Mouse (Mus musculus) limb, embryonic 10.5 days (tissue): ENCODE measurements around the gene Bscl2. TPM values are rescaled to one million over a fixed set of nuclear protein-coding genes. Genes with fewer than 3 reads are reported as not detected.
"Not testable (repeated sequence)": the region's sequence is repeated elsewhere in the genome, so short reads cannot be mapped to it uniquely, and the experiment has no call there.

Source experiments
- DNase-seq: peaks from one replicate; pipeline ENCODE4 v3.0.0-alpha.2; 2017; ENCODE audit warnings: low spot score
- H3K27ac ChIP-seq: fragments of 300-500 bp; sonication (generic); 2 replicates; pipeline ENCODE4 v1.5.1; 2016; ENCODE audit warnings: mild to moderate bottlenecking
- H3K27me3 ChIP-seq: fragments of 300-500 bp; sonication (generic); 2 replicates; pipeline ENCODE4 v1.6.1; 2016; ENCODE audit warnings: low read depth, mild to moderate bottlenecking; ENCODE audit not compliant: poor library complexity, severe bottlenecking
- H3K36me3 ChIP-seq: fragments of 300-500 bp; sonication (generic); 2 replicates; pipeline ENCODE4 v1.6.1; 2016; ENCODE audit warnings: mild to moderate bottlenecking, moderate library complexity
- H3K4me1 ChIP-seq: fragments of 300-500 bp; sonication (generic); 2 replicates; pipeline ENCODE4 v1.6.1; 2016
- H3K4me3 ChIP-seq: fragments of 300-500 bp; sonication (generic); 2 replicates; pipeline ENCODE4 v1.5.1; 2016; ENCODE audit warnings: mild to moderate bottlenecking, moderate library complexity
- H3K9me3 ChIP-seq: fragments of 300-500 bp; sonication (generic); replicated peaks from 2 replicates; pipeline ENCODE4 v1.6.1; 2016; ENCODE audit warnings: mild to moderate bottlenecking
- whole genome bisulfite sequencing: fragments of 180-500 bp; shearing (Covaris S2); methylation state at CpG from one replicate; pipeline ENCODE4 v1.1.7; 2016; 5-methylcytosine and 5-hydroxymethylcytosine counted together
- microRNA-seq: library from miRNA; unstranded; fragments of <30 nt; microRNA quantifications from one replicate; pipeline ENCODE4, GENCODE M21; 2017
- polyA plus RNA-seq: library from polyadenylated mRNA; unstranded; fragments of >200 nt; fragmentation: Nextera tagmentation; extraction: Ambion mirVana; gene quantifications from 2 replicates; pipeline ENCODE4 v1.2.1, GENCODE M21; 2016

The Bscl2 gene
- polyA plus RNA-seq, 1 experiment from 2014 or later = 42.5 TPM

GRCm38 (mm10) chr19:8887585-8888463 lies 50.6 kb downstream of the Bscl2 start:
- no peak for DNase-seq
- 17% methylated on average over 19 of the region's 19 CpGs for WGBS
- H3K9me3 ChIP-seq = no peaks in the 10 kb centered on the region
- H3K4me1 ChIP-seq = peaks cover 14% of the 10 kb centered on the region
- H3K36me3 ChIP-seq = peaks cover 21% of the 10 kb centered on the region
- no peaks in the 10 kb centered on the region for H3K27me3 ChIP-seq
- H3K27ac ChIP-seq = peak overlapping the region; percentile 93
- H3K4me3 ChIP-seq = peak overlapping the region; percentile 68

- H3K4me1 ChIP-seq = peaks cover 18% of the 10 kb centered on the region
- H3K36me3 ChIP-seq = peaks cover 22% of the 10 kb centered on the region
- H3K27me3 ChIP-seq = no peaks in the 10 kb centered on the region
- WGBS = under 1% methylated on average over 58 of the region's 58 CpGs
- H3K27ac ChIP-seq = peak within 1 kb of the TSS; percentile 93
- H3K4me3 ChIP-seq = peak within 1 kb of the TSS; percentile 68
- DNase-seq = peak; percentile 95
- no peaks in the 10 kb centered on the region for H3K9me3 ChIP-seq
These were observed 51.5 kb downstream of the Bscl2 start, which contains the start of the genes 1810009A15Rik and Gm49416 for GRCm38 (mm10) chr19:8888511-8889385. Gene 1810009A15Rik (plus strand): TSS chr19:8888853. Gene Gm49416 (plus strand): TSS chr19:8888926.

- DNase-seq = peak; percentile 87
- peak within 1 kb of the TSS; percentile 90 for H3K4me3 ChIP-seq
- no peaks in the 10 kb centered on the region for H3K9me3 ChIP-seq
- peaks cover 51% of the 10 kb centered on the region for H3K36me3 ChIP-seq
- peaks cover 31% of the 10 kb centered on the region for H3K4me1 ChIP-seq
- WGBS = 3% methylated on average over 54 of the region's 54 CpGs
- H3K27me3 ChIP-seq = no peaks in the 10 kb centered on the region
- peak within 1 kb of the TSS; percentile 94 for H3K27ac ChIP-seq
These were observed 55.8 kb downstream of the Bscl2 start, which contains the start of gene Ints5 for GRCm38 (mm10) chr19:8892829-8893766. Gene Ints5 (plus strand): TSS chr19:8893005.

GRCm38 (mm10) chr19:8895397-8895960 lies 58.2 kb downstream of the Bscl2 start:
- H3K9me3 ChIP-seq = no peaks in the 10 kb centered on the region
- H3K4me1 ChIP-seq = peaks cover 33% of the 10 kb centered on the region
- H3K36me3 ChIP-seq = peaks cover 51% of the 10 kb centered on the region
- H3K4me3 ChIP-seq = peak overlapping the region; percentile 6; the same call in 1 of the 2 replicates
- WGBS = 94% methylated on average over 9 of the region's 9 CpGs
- H3K27ac ChIP-seq = no peak overlapping the region
- H3K27me3 ChIP-seq = no peaks in the 10 kb centered on the region
- no peak for DNase-seq

- not testable (repeated sequence) for DNase-seq, H3K9me3 ChIP-seq, H3K27ac ChIP-seq, H3K4me3 ChIP-seq, H3K27me3 ChIP-seq
- Histone ChIP-seq H3K4me1 (peaks cover 33% of the 10 kb centered on the region), H3K36me3 (peaks cover 51% of the 10 kb centered on the region)
- 91% methylated on average over 5 of the region's 5 CpGs for WGBS
These were observed 59.0 kb downstream of the Bscl2 start for GRCm38 (mm10) chr19:8896231-8896630.

- Histone ChIP-seq H3K4me1 (peaks cover 33% of the 10 kb centered on the region), H3K36me3 (peaks cover 57% of the 10 kb centered on the region), H3K4me3 (peak overlapping the region; percentile 90), H3K27ac (peak overlapping the region; percentile 94)
- DNase-seq = peak; percentile 49
- not testable (repeated sequence) for H3K27me3 ChIP-seq, H3K9me3 ChIP-seq
- WGBS = 27% methylated on average over 21 of the region's 21 CpGs
These were observed 60.1 kb downstream of the Bscl2 start for GRCm38 (mm10) chr19:8897211-8897864.

- Histone ChIP-seq H3K4me1 (peaks cover 33% of the 10 kb centered on the region), H3K4me3 (peak within 1 kb of the TSS; percentile 90), H3K36me3 (peaks cover 61% of the 10 kb centered on the region), H3K9me3 (no peaks in the 10 kb centered on the region), H3K27me3 (no peaks in the 10 kb centered on the region), H3K27ac (peak within 1 kb of the TSS; percentile 94)
- WGBS = under 1% methylated on average over 53 of the region's 53 CpGs
- peak; percentile 96 for DNase-seq
These were observed 60.7 kb downstream of the Bscl2 start, which contains the start of gene Ganab for GRCm38 (mm10) chr19:8897865-8898495. Gene Ganab (plus strand): TSS chr19:8898071.

Small RNA genes within 50 kb of the gene (microRNA-seq; reads per million reads assigned to microRNA genes)
- gene Mir5136 = not detected

Other genes with a start within 250 kb of the Bscl2 start
- gene Slc22a8, start 246.2 kb upstream of the Bscl2 start, polyA plus RNA-seq = not detected in 2 replicates
- not detected in 2 replicates for gene Slc22a6, start 219.4 kb upstream of the Bscl2 start, polyA plus RNA-seq
- 0.10 TPM in 1 of 2 replicates, not detected in the other for gene Chrm1, start 173.7 kb upstream of the Bscl2 start, polyA plus RNA-seq
- gene Slc3a2, start 114.1 kb upstream of the Bscl2 start, polyA plus RNA-seq = 119 and 128 TPM in 2 replicates
- gene Wdr74, start 101.6 kb upstream of the Bscl2 start, polyA plus RNA-seq = 121 and 145 TPM in 2 replicates
- gene 1700092M07Rik, start 96.7 kb upstream of the Bscl2 start, polyA plus RNA-seq = 2.8 and 3.1 TPM in 2 replicates
- gene Stx5a, start 96.1 kb upstream of the Bscl2 start, polyA plus RNA-seq = 99.3 and 134 TPM in 2 replicates
- gene Nxf1, start 80.4 kb upstream of the Bscl2 start, polyA plus RNA-seq = 257 and 273 TPM in 2 replicates
- gene Tmem223, start 66.5 kb upstream of the Bscl2 start, polyA plus RNA-seq = 181 and 183 TPM in 2 replicates
- gene Tmem179b, start 63.0 kb upstream of the Bscl2 start, polyA plus RNA-seq = 41.3 and 43.7 TPM in 2 replicates
- gene Taf6l, start 51.0 kb upstream of the Bscl2 start, polyA plus RNA-seq = 44.2 and 47.0 TPM in 2 replicates
- 206 and 216 TPM in 2 replicates for gene Polr2g, start 38.9 kb upstream of the Bscl2 start, polyA plus RNA-seq
- 5.9 and 6.1 TPM in 2 replicates for gene Zbtb3, start 34.9 kb upstream of the Bscl2 start, polyA plus RNA-seq
- 80.2 and 85.2 TPM in 2 replicates for gene Ttc9c, start 18.1 kb upstream of the Bscl2 start, polyA plus RNA-seq
- 4.7 and 5.2 TPM in 2 replicates for gene Hnrnpul2, start 17.5 kb upstream of the Bscl2 start, polyA plus RNA-seq
- gene AC129217.1, start 7.7 kb upstream of the Bscl2 start, polyA plus RNA-seq = not detected in 2 replicates
- gene Gng3, start 1.7 kb downstream of the Bscl2 start, polyA plus RNA-seq = 5.0 and 7.2 TPM in 2 replicates
- gene Lrrn4cl, start 13.3 kb downstream of the Bscl2 start, polyA plus RNA-seq = 0.29 and 0.39 TPM in 2 replicates
- 211 and 228 TPM in 2 replicates for gene Ubxn1, start 34.0 kb downstream of the Bscl2 start, polyA plus RNA-seq
- 56.8 and 60.6 TPM in 2 replicates for gene Uqcc3, start 43.5 kb downstream of the Bscl2 start, polyA plus RNA-seq
- gene Lbhd1, start 46.3 kb downstream of the Bscl2 start, polyA plus RNA-seq = 110 and 149 TPM in 2 replicates
- gene Gm49403, start 46.5 kb downstream of the Bscl2 start, polyA plus RNA-seq = not detected in 2 replicates
- 151 and 188 TPM in 2 replicates for gene 1810009A15Rik, start 51.4 kb downstream of the Bscl2 start, polyA plus RNA-seq
- 0.45 TPM in 1 of 2 replicates, not detected in the other for gene Gm49416, start 51.5 kb downstream of the Bscl2 start, polyA plus RNA-seq
- 59.2 and 61.9 TPM in 2 replicates for gene Ints5, start 55.5 kb downstream of the Bscl2 start, polyA plus RNA-seq
- gene Ganab, start 60.6 kb downstream of the Bscl2 start, polyA plus RNA-seq = 117 and 129 TPM in 2 replicates
- 47.0 and 48.1 TPM in 2 replicates for gene B3gat3, start 82.9 kb downstream of the Bscl2 start, polyA plus RNA-seq
- 4.1 and 4.3 TPM in 2 replicates for gene Rom1, start 91.9 kb downstream of the Bscl2 start, polyA plus RNA-seq
- gene Eml3, start 92.1 kb downstream of the Bscl2 start, polyA plus RNA-seq = 37.1 and 37.5 TPM in 2 replicates
- 229 and 233 TPM in 2 replicates for gene Mta2, start 104.4 kb downstream of the Bscl2 start, polyA plus RNA-seq
- gene Tut1, start 116.4 kb downstream of the Bscl2 start, polyA plus RNA-seq = 49.6 and 49.7 TPM in 2 replicates
- 563 and 631 TPM in 2 replicates for gene Eef1g, start 129.6 kb downstream of the Bscl2 start, polyA plus RNA-seq
- 5.3 and 8.9 TPM in 2 replicates for gene Ahnak, start 151.8 kb downstream of the Bscl2 start, polyA plus RNA-seq